In genomic region chr1:51696471-51696870, GRCm38 (mm10) we compare ENCODE assay signal across 15 mouse cellular contexts.
DNase-seq lines count a peak whose midpoint lies in the region; ATAC-seq lines count a peak whose summit lies in the region.
"Had no signal": no experiment of that assay in that cellular context is flagged by ENCODE, and none has a peak within 500 bp of the region (broad histone marks: within the 10 kb centered on the region; RNA-seq: fewer than 3 reads in every experiment).

No protein-coding gene starts in this region.

- no peak overlapping the region for H3K9ac ChIP-seq in forebrain, embryonic 12.5 days
- no peak overlapping the region for H3K9ac ChIP-seq in forebrain, embryonic 16.5 days (replicated peaks; ENCODE audit: low read depth, low read length)
- H3K9ac ChIP-seq in liver, embryonic 16.5 days (ENCODE audit: low read depth, low read length) = no peak overlapping the region
- no peak overlapping the region for H3K9ac ChIP-seq in liver, embryonic 12.5 days
- no peak overlapping the region for H3K9ac ChIP-seq in intestine, embryonic 16.5 days (ENCODE audit: low read depth, low read length)
- no peak overlapping the region for H3K9ac ChIP-seq in midbrain, embryonic 15.5 days
- H3K9ac ChIP-seq: limb, embryonic 12.5 days had no signal

- H3K4me1 ChIP-seq in forebrain, embryonic 12.5 days = peaks cover 19% of the 10 kb centered on the region
- H3K4me1 ChIP-seq in forebrain, embryonic 16.5 days (replicated peaks; ENCODE audit: control insufficient read depth, insufficient read depth, low read length) = peaks cover 12% of the 10 kb centered on the region
- H3K4me1 ChIP-seq in liver, embryonic 16.5 days (ENCODE audit: control insufficient read depth, low read depth, low read length) = no peaks in the 10 kb centered on the region
- no peaks in the 10 kb centered on the region for H3K4me1 ChIP-seq in liver, embryonic 12.5 days
- no peaks in the 10 kb centered on the region for H3K4me1 ChIP-seq in intestine, embryonic 16.5 days (ENCODE audit: control insufficient read depth, insufficient read depth, low read length)
- H3K4me1 ChIP-seq in midbrain, embryonic 15.5 days = peaks cover 14% of the 10 kb centered on the region

- H3K27me3 ChIP-seq in forebrain, embryonic 12.5 days = no peaks in the 10 kb centered on the region
- H3K27me3 ChIP-seq in forebrain, embryonic 16.5 days (replicated peaks; ENCODE audit: control insufficient read depth, insufficient read depth, low read length) = no peaks in the 10 kb centered on the region
- H3K27me3 ChIP-seq in liver, embryonic 16.5 days (ENCODE audit: control insufficient read depth, insufficient read depth, low read depth, low read length) = no peaks in the 10 kb centered on the region
- H3K27me3 ChIP-seq in liver, embryonic 12.5 days (replicated peaks) = no peaks in the 10 kb centered on the region
- H3K27me3 ChIP-seq in intestine, embryonic 16.5 days (replicated peaks; ENCODE audit: control insufficient read depth, insufficient read depth, low read length) = no peaks in the 10 kb centered on the region
- no peaks in the 10 kb centered on the region for H3K27me3 ChIP-seq in midbrain, embryonic 15.5 days (replicated peaks)
- H3K27me3 ChIP-seq: CH12.LX; heart, embryonic 13.5 days; limb, embryonic 12.5 days had no signal

- no peak overlapping the region for H3K4me3 ChIP-seq in forebrain, embryonic 12.5 days (replicated peaks)
- no peak overlapping the region for H3K4me3 ChIP-seq in forebrain, embryonic 16.5 days (replicated peaks; ENCODE audit: low read length)
- no peak overlapping the region for H3K4me3 ChIP-seq in liver, embryonic 16.5 days (ENCODE audit: low read depth, low read length)
- no peak overlapping the region for H3K4me3 ChIP-seq in liver, embryonic 12.5 days
- no peak overlapping the region for H3K4me3 ChIP-seq in intestine, embryonic 16.5 days (ENCODE audit: low read length)
- H3K4me3 ChIP-seq in midbrain, embryonic 15.5 days = no peak overlapping the region
- H3K4me3 ChIP-seq: limb, embryonic 12.5 days had no signal

- H3K36me3 ChIP-seq in forebrain, embryonic 12.5 days (replicated peaks) = no peaks in the 10 kb centered on the region
- H3K36me3 ChIP-seq in forebrain, embryonic 16.5 days (ENCODE audit: control insufficient read depth, insufficient read depth) = no peaks in the 10 kb centered on the region
- H3K36me3 ChIP-seq in liver, embryonic 16.5 days (ENCODE audit: control insufficient read depth, insufficient read depth) = no peaks in the 10 kb centered on the region
- no peaks in the 10 kb centered on the region for H3K36me3 ChIP-seq in liver, embryonic 12.5 days
- H3K36me3 ChIP-seq in intestine, embryonic 16.5 days (ENCODE audit: control insufficient read depth, insufficient read depth, low read length) = no peaks in the 10 kb centered on the region
- H3K36me3 ChIP-seq in midbrain, embryonic 15.5 days (replicated peaks) = no peaks in the 10 kb centered on the region
- H3K36me3 ChIP-seq: embryonic facial prominence, embryonic 10.5 days; heart, embryonic 13.5 days; limb, embryonic 12.5 days had no signal

- DNase-seq in kidney, postnatal 10 days = no peak
- DNase-seq: cerebellum, adult 11 months; kidney, postnatal 14 days; thymus, postnatal 36 days had no signal

- WGBS in forebrain, embryonic 12.5 days = 39% methylated on average over 2 of the region's 2 CpGs
- 47% methylated on average over 2 of the region's 2 CpGs for WGBS in forebrain, embryonic 16.5 days
- 51% methylated on average over 2 of the region's 2 CpGs for whole genome bisulfite sequencing in liver, embryonic 16.5 days (ENCODE audit: insufficient replicate concordance)
- 57% methylated on average over 2 of the region's 2 CpGs for WGBS in liver, embryonic 12.5 days (ENCODE audit: insufficient replicate concordance)
- WGBS in intestine, embryonic 16.5 days = 49% methylated on average over 2 of the region's 2 CpGs
- 34% methylated on average over 2 of the region's 2 CpGs for WGBS in midbrain, embryonic 15.5 days

- ATAC-seq in forebrain, embryonic 12.5 days (ENCODE audit: low FRiP score) = 0 out of 2 replicates have a peak, but pooled peaks have one; percentile 25
- ATAC-seq in forebrain, embryonic 16.5 days = no peak
- peak; percentile 48; the same call in 1 of the 2 replicates for ATAC-seq in liver, embryonic 16.5 days (ENCODE audit: low read depth)
- ATAC-seq in liver, embryonic 12.5 days = no peak
- peak; percentile 85 for ATAC-seq in intestine, embryonic 16.5 days
- ATAC-seq in midbrain, embryonic 15.5 days (replicated peaks) = no peak; the same call in 1 of the 2 replicates
- no peak for ATAC-seq in granulocyte monocyte progenitor cell, adult 5-6 weeks (replicated peaks; ENCODE audit: poor library complexity, severe bottlenecking)

- H3K9me3 ChIP-seq in forebrain, embryonic 12.5 days = no peaks in the 10 kb centered on the region
- no peaks in the 10 kb centered on the region for H3K9me3 ChIP-seq in forebrain, embryonic 16.5 days (ENCODE audit: control insufficient read depth, low read length)
- H3K9me3 ChIP-seq in liver, embryonic 16.5 days (replicated peaks; ENCODE audit: control insufficient read depth, low read length) = no peaks in the 10 kb centered on the region
- no peaks in the 10 kb centered on the region for H3K9me3 ChIP-seq in liver, embryonic 12.5 days (replicated peaks)
- no peaks in the 10 kb centered on the region for H3K9me3 ChIP-seq in intestine, embryonic 16.5 days (ENCODE audit: control insufficient read depth, low read length)
- no peaks in the 10 kb centered on the region for H3K9me3 ChIP-seq in midbrain, embryonic 15.5 days
- H3K9me3 ChIP-seq: embryonic facial prominence, embryonic 10.5 days; heart, embryonic 13.5 days; limb, embryonic 12.5 days had no signal

- H3K27ac ChIP-seq in forebrain, embryonic 12.5 days = peak overlapping the region; percentile 83; the same call in 1 of the 2 replicates
- no peak overlapping the region for H3K27ac ChIP-seq in forebrain, embryonic 16.5 days (ENCODE audit: low read length)
- H3K27ac ChIP-seq in liver, embryonic 16.5 days (ENCODE audit: low read length) = no peak overlapping the region
- H3K27ac ChIP-seq in liver, embryonic 12.5 days = no peak overlapping the region
- H3K27ac ChIP-seq in intestine, embryonic 16.5 days (ENCODE audit: low read length) = no peak overlapping the region
- H3K27ac ChIP-seq in midbrain, embryonic 15.5 days = peak overlapping the region; percentile 83

- H3K4me2 ChIP-seq in forebrain, embryonic 12.5 days = no peak overlapping the region
- H3K4me2 ChIP-seq in forebrain, embryonic 16.5 days (ENCODE audit: low read length) = no peak overlapping the region
- no peak overlapping the region for H3K4me2 ChIP-seq in liver, embryonic 16.5 days (ENCODE audit: low read depth, low read length)
- H3K4me2 ChIP-seq in liver, embryonic 12.5 days = no peak overlapping the region
- no peak overlapping the region for H3K4me2 ChIP-seq in intestine, embryonic 16.5 days (ENCODE audit: low read depth, low read length)
- no peak overlapping the region for H3K4me2 ChIP-seq in midbrain, embryonic 15.5 days

Comparison
In these comparisons a context has a peak if more than half of its experiments do, and no peak if none do; other contexts are left out.
1. ATAC-seq: peak in forebrain, embryonic 12.5 days (single experiment), liver, embryonic 16.5 days (single experiment) and intestine, embryonic 16.5 days (single experiment); none in forebrain, embryonic 16.5 days (single experiment), liver, embryonic 12.5 days (single experiment), midbrain, embryonic 15.5 days (single experiment) and granulocyte monocyte progenitor cell, adult 5-6 weeks (single experiment).
2. H3K27ac ChIP-seq: peak in forebrain, embryonic 12.5 days (single experiment) and midbrain, embryonic 15.5 days (single experiment); none in forebrain, embryonic 16.5 days (single experiment), liver, embryonic 16.5 days (single experiment), liver, embryonic 12.5 days (single experiment) and intestine, embryonic 16.5 days (single experiment).